Mouse (Mus musculus) thymus, adult 2 months (tissue): ENCODE data around the gene Kat2b.

ENCODE experiments used
- CTCF ChIP-seq: fragments of 200-500 bp; IDR thresholded peaks from 2 replicates; pipeline ENCODE4 v1.5.1; 2012; ENCODE audit warnings: mild to moderate bottlenecking, control low read depth, low read length, moderate library complexity, borderline replicate concordance; ENCODE audit not compliant: control insufficient read depth, poor library complexity, insufficient read depth; ENCODE audit errors: extremely low read depth
- POLR2A ChIP-seq: fragments of 200-500 bp; IDR thresholded peaks from 2 replicates; pipeline ENCODE4 v1.6.1; 2012; ENCODE audit warnings: mild to moderate bottlenecking, low read length, control low read depth, moderate library complexity; ENCODE audit not compliant: control insufficient read depth, poor library complexity, insufficient read depth; ENCODE audit errors: extremely low read depth

DNA sequence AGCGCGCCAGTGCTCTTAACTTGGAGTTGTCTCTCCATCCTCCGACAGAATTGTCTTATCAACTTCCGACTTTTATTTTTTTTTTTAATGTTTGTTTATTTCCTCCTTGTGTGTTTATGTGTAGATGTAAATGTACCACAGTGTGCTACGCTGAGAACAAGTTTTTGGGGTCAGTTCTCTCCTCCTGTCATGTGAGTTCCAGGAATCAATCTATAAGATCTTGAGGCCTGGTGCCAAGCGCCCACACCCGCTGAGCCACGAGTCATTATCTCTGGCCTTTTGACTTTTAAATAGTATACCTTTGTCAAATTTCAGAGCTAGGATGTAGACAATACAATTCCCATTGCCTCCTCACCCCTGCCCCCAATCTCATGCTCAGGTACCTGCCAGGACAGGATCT lies 28.9 kb downstream of the Kat2b start:
- no peak for TF ChIP-seq CTCF
- TF ChIP-seq POLR2A = no peak
